Mouse (Mus musculus) intestine, postnatal 0 days (tissue): Measurements from ENCODE around the gene Zcchc2. TPM values are rescaled to one million over a fixed set of nuclear protein-coding genes. Genes with fewer than 3 reads are reported as not detected.

ENCODE experiments used
- ATAC-seq: fragments of 200-750 bp; cut with Nextera tagmentation; 2 replicates; pipeline ENCODE4 v1.8.0; 2017; ENCODE audit warnings: mild to moderate bottlenecking, moderate TSS enrichment, moderate library complexity
- H3K27ac ChIP-seq: fragments of 300-500 bp; sonication (generic); 2 replicates; pipeline ENCODE4 v1.5.1; 2014; ENCODE audit warnings: mild to moderate bottlenecking, low read depth, low read length, moderate library complexity
- H3K27me3 ChIP-seq: fragments of 300-500 bp; sonication (generic); replicated peaks from 2 replicates; pipeline ENCODE4 v1.6.1; 2014; ENCODE audit warnings: low read length, mixed read lengths; ENCODE audit not compliant: control insufficient read depth, insufficient read depth
- H3K36me3 ChIP-seq: fragments of 300-500 bp; sonication (generic); 2 replicates; pipeline ENCODE4 v1.6.1; 2014; ENCODE audit warnings: mild to moderate bottlenecking, moderate library complexity; ENCODE audit not compliant: control insufficient read depth, insufficient read depth
- H3K4me1 ChIP-seq: fragments of 300-500 bp; sonication (generic); replicated peaks from 2 replicates; pipeline ENCODE4 v1.6.1; 2014; ENCODE audit warnings: antibody characterized with exemption, low read length, mixed read lengths; ENCODE audit not compliant: control insufficient read depth, insufficient read depth
- H3K4me2 ChIP-seq: fragments of 300-500 bp; sonication (generic); replicated peaks from 2 replicates; pipeline ENCODE4 v1.6.1; 2014; ENCODE audit warnings: low read depth, mild to moderate bottlenecking, moderate library complexity
- H3K4me3 ChIP-seq: fragments of 300-500 bp; sonication (generic); 2 replicates; pipeline ENCODE4 v1.5.1; 2014; ENCODE audit warnings: low read depth, low read length
- H3K9ac ChIP-seq: fragments of 300-500 bp; sonication (generic); 2 replicates; pipeline ENCODE4 v1.6.1; 2014; ENCODE audit warnings: mild to moderate bottlenecking, low read depth, low read length
- H3K9me3 ChIP-seq: fragments of 300-500 bp; sonication (generic); 2 replicates; pipeline ENCODE4 v1.6.1; 2016; ENCODE audit warnings: mixed run types; ENCODE audit not compliant: control insufficient read depth
- CTCF ChIP-seq: sonication (generic); IDR thresholded peaks from 2 replicates; pipeline ENCODE4 v1.5.1; 2016; ENCODE audit warnings: low read depth, mild to moderate bottlenecking, control low read depth, antibody characterized with exemption, moderate library complexity
- WGBS: fragments of 180-500 bp; shearing (Covaris S2); extraction: QIAGEN DNeasy Blood & Tissue Kit; methylation state at CpG from one replicate; pipeline ENCODE4 v1.1.7; 2014; 5-methylcytosine and 5-hydroxymethylcytosine counted together
- polyA plus RNA-seq: library from polyadenylated mRNA; unstranded; fragments of >200 nt; fragmentation: Nextera tagmentation; extraction: Ambion mirVana; gene quantifications from 2 replicates; pipeline ENCODE4 v1.2.1, GENCODE M21; 2015

The Zcchc2 gene
- polyA plus RNA-seq, 1 experiment from 2014 or later = 1.6 TPM

GRCm38 (mm10) chr1:105991931-105992837, 2.0 kb downstream of the Zcchc2 start:
- Histone ChIP-seq H3K36me3 (no peaks in the 10 kb centered on the region), H3K9me3 (no peaks in the 10 kb centered on the region), H3K4me2 (peak overlapping the region; percentile 97), H3K9ac (peak overlapping the region; percentile 73), H3K4me3 (peak overlapping the region; percentile 85), H3K27me3 (no peaks in the 10 kb centered on the region), H3K27ac (peak overlapping the region; percentile 98), H3K4me1 (0 out of 2 replicates have a peak, but pooled peaks cover 14% of the 10 kb centered on the region)
- no peak for TF ChIP-seq CTCF
- ATAC-seq = no peak
- 18% methylated on average over 17 of the region's 17 CpGs for WGBS

- Histone ChIP-seq H3K36me3 (no peaks in the 10 kb centered on the region), H3K4me1 (0 out of 2 replicates have a peak, but pooled peaks cover 14% of the 10 kb centered on the region), H3K9ac (peak overlapping the region; percentile 82), H3K27me3 (no peaks in the 10 kb centered on the region), H3K27ac (peak overlapping the region; percentile 76; the same call in 1 of the 2 replicates), H3K4me2 (peak overlapping the region; percentile 97), H3K4me3 (peak overlapping the region; percentile 85), H3K9me3 (no peaks in the 10 kb centered on the region)
- 8% methylated on average over 7 of the region's 7 CpGs for WGBS
- ATAC-seq = no peak
- peak; percentile 27; the same call in 1 of the 2 replicates for TF ChIP-seq CTCF
These were observed 3.0 kb downstream of the Zcchc2 start for GRCm38 (mm10) chr1:105993196-105993595.

GRCm38 (mm10) chr1:105993601-105994209, 3.5 kb downstream of the Zcchc2 start:
- peak; percentile 37 for ATAC-seq
- H3K4me2 ChIP-seq = peak overlapping the region; percentile 97
- 0 out of 2 replicates have a peak, but pooled peaks cover 14% of the 10 kb centered on the region for H3K4me1 ChIP-seq
- H3K27ac ChIP-seq = peak overlapping the region; percentile 76
- H3K9ac ChIP-seq = peak overlapping the region; percentile 82
- WGBS = 1% methylated on average over 36 of the region's 37 CpGs
- no peaks in the 10 kb centered on the region for H3K27me3 ChIP-seq
- no peak for TF ChIP-seq CTCF
- no peaks in the 10 kb centered on the region; the same call in 1 of the 2 replicates for H3K36me3 ChIP-seq
- peak overlapping the region; percentile 85 for H3K4me3 ChIP-seq
- no peaks in the 10 kb centered on the region for H3K9me3 ChIP-seq

GRCm38 (mm10) chr1:105995966-105996365, 5.8 kb downstream of the Zcchc2 start:
- Histone ChIP-seq H3K27me3 (no peaks in the 10 kb centered on the region), H3K36me3 (no peaks in the 10 kb centered on the region; the same call in 1 of the 2 replicates), H3K9me3 (no peaks in the 10 kb centered on the region), H3K4me1 (0 out of 2 replicates have a peak, but pooled peaks cover 14% of the 10 kb centered on the region), H3K9ac (no peak overlapping the region), H3K27ac (no peak overlapping the region), H3K4me2 (no peak overlapping the region), H3K4me3 (no peak overlapping the region)
- ATAC-seq = no peak
- WGBS = 45% methylated on average over 2 of the region's 2 CpGs
- no peak for TF ChIP-seq CTCF

- Histone ChIP-seq H3K4me3 (no peak overlapping the region), H3K36me3 (peaks cover 1% of the 10 kb centered on the region; the same call in 1 of the 2 replicates), H3K9me3 (no peaks in the 10 kb centered on the region), H3K4me2 (no peak overlapping the region), H3K4me1 (0 out of 2 replicates have a peak, but pooled peaks cover 9% of the 10 kb centered on the region), H3K27ac (no peak overlapping the region), H3K27me3 (no peaks in the 10 kb centered on the region), H3K9ac (no peak overlapping the region)
- ATAC-seq = no peak
- no peak for TF ChIP-seq CTCF
- WGBS = 40% methylated on average over 3 of the region's 3 CpGs
These were observed 7.1 kb downstream of the Zcchc2 start for GRCm38 (mm10) chr1:105997282-105997681.

GRCm38 (mm10) chr1:105999802-106000201, 9.6 kb downstream of the Zcchc2 start:
- Histone ChIP-seq H3K36me3 (peaks cover 12% of the 10 kb centered on the region), H3K9ac (no peak overlapping the region), H3K4me2 (no peak overlapping the region), H3K4me3 (no peak overlapping the region), H3K27ac (no peak overlapping the region), H3K4me1 (0 out of 2 replicates have a peak, but pooled peaks cover 4% of the 10 kb centered on the region), H3K27me3 (no peaks in the 10 kb centered on the region), H3K9me3 (no peaks in the 10 kb centered on the region)
- 90% methylated on average over 2 of the region's 2 CpGs for WGBS
- TF ChIP-seq CTCF = no peak
- no peak for ATAC-seq
